Mouse (Mus musculus) heart, adult 2 months (tissue): ENCODE measurements around the gene Rnf212b.

ENCODE experiments used
- CTCF ChIP-seq: fragments of 200-600 bp; IDR thresholded peaks from 2 replicates; pipeline ENCODE4 v1.8.1; 2022; ENCODE audit warnings: antibody characterized with exemption, mild to moderate bottlenecking, moderate library complexity
- EP300 ChIP-seq: fragments of 200-500 bp; IDR thresholded peaks from 2 replicates; pipeline ENCODE4 v1.6.1; 2011; ENCODE audit warnings: low read depth, low read length, control low read depth; ENCODE audit not compliant: insufficient read depth
- POLR2A ChIP-seq: fragments of 200-500 bp; IDR thresholded peaks from 2 replicates; pipeline ENCODE4 v1.6.1; 2011; ENCODE audit warnings: mild to moderate bottlenecking, low read depth, low read length, control low read depth; ENCODE audit not compliant: insufficient read depth

DNA sequence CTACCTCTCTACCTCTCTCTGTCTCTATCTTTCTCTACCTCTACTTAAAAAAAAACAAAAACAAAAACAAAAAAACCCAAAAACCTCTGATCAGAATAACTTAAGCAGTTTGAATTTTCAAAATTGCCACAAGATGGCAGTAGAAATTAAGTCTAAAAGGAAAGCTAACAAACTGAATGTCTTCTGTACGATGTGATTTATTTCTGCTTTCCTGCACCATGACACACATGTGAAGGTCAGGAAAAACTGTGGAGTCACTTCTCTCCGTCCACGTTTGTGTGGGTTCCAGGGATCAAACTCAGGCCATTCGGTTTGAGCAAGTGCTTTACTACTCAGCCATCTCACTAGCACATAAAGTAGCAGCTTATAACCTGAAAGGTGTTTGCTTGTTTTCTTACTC is 29.5 kb downstream of the Rnf212b start:
- peak; percentile 69 for TF ChIP-seq CTCF
- TF ChIP-seq EP300 = 0 out of 2 replicates have a peak, but pooled peaks have one; percentile 7
- no peak for TF ChIP-seq POLR2A
